Mouse (Mus musculus): ENCODE results near the gene Ppp1r12b. TPM values are rescaled to one million over a fixed set of nuclear protein-coding genes. Genes with fewer than 3 reads are reported as not detected.

Ppp1r12b gene
- polyA plus RNA-seq, 1 experiment: 4.4 TPM

DNA sequence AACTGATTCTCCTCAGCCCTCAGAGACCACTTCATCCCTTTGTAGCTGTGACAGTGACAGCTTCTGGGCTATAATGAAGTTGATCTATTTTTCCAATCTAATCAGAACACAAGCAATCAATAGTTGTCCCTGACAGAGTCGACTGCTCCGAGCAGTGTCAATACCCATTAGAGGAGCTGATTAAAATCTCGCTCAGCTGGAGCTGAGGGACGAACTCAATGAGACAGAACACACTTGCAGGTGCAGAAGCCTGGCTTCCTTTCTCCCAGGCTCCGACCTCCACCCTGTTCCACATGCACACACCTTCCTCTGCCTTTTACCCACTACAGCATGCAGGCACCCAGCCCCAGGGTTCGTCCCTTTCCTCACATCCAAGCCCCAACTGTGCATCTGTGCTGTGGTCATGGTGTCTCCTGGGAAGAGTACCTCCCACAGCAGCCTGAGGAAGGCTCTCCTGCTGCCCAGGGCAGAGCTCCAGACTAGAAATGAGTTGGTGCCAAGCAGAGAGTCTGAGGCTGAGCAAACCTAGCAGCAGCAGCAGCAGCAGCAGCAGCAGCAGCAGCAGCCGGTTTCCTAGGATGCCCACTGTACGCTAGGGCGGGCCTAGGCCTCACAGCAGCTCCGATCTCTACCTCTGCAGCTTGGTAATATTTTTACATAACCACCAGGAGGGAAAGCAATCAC lies 199.4 kb downstream of the Ppp1r12b start:
- H3K4me2 ChIP-seq (ENCODE audit: low read depth): no peak overlapping the region
- no peak overlapping the region for H3ac ChIP-seq (ENCODE audit: control insufficient read depth, insufficient read length)
- H3K27me3 ChIP-seq (ENCODE audit: control insufficient read depth, insufficient read depth, insufficient read length): no peaks in the 10 kb centered on the region
- no peak overlapping the region for H3K4me3 ChIP-seq
- no peaks in the 10 kb centered on the region for H3K36me3 ChIP-seq (ENCODE audit: control insufficient read depth, insufficient read depth)
- H3K79me2 ChIP-seq (ENCODE audit: control insufficient read depth, insufficient read depth): no peaks in the 10 kb centered on the region
- no peak for TF ChIP-seq CEBPB (IDR thresholded peaks at IDR 0.05; ENCODE audit: insufficient read depth, poor library complexity, severe bottlenecking)
- no peak for TF ChIP-seq MYOD1 (IDR thresholded peaks at IDR 0.05; ENCODE audit: control insufficient read depth in 1 of 3, insufficient read length in 2 of 3, low read depth in 2 of 3)

DNA sequence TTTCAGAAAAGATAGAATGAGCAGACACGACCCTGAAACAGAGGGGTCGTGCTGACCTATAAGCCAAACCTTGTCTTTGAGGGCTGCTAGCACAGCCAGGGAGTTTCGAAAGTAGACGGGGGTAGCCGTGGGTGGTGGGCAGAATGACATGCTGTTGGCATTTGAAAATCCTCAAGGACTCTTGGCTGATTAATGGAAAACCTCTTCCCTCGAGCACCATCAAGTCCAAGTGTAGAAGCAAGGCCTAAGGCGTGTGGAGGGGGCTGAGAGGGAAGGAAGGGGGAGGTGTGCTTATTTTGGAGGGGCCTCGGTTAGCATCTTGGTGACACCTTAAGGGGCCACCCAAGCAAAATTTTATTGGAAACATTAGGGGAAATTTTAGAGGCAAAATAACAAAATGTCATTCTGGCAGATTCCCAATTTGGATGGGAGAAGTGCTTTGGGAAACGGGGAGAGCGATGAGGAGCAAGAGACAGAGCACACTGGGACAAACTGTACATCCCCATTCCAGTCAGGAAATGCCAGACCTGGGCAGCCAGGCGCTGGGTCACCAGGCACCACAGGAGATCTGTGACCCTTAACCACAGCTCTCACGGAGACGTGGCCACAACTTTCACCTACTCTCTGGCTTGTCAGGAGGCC lies 200.1 kb downstream of the Ppp1r12b start:
- H3K79me2 ChIP-seq (ENCODE audit: control insufficient read depth, insufficient read depth): no peaks in the 10 kb centered on the region
- H3K4me2 ChIP-seq (ENCODE audit: low read depth): no peak overlapping the region
- no peaks in the 10 kb centered on the region for H3K27me3 ChIP-seq (ENCODE audit: control insufficient read depth, insufficient read depth, insufficient read length)
- H3K4me3 ChIP-seq: no peak overlapping the region
- no peak overlapping the region for H3ac ChIP-seq (ENCODE audit: control insufficient read depth, insufficient read length)
- no peaks in the 10 kb centered on the region for H3K36me3 ChIP-seq (ENCODE audit: control insufficient read depth, insufficient read depth)
- TF ChIP-seq MYOG (IDR thresholded peaks at IDR 0.05; ENCODE audit: control insufficient read depth in 1 of 3, insufficient read depth in 1 of 3, insufficient read length in 2 of 3, low read depth in 2 of 3) (no peak), E2F4 (IDR thresholded peaks at IDR 0.05; ENCODE audit: insufficient read depth) (no peak), SRF (IDR thresholded peaks at IDR 0.05; ENCODE audit: control insufficient read depth, insufficient read length, low read depth) (no peak), MYOD1 (IDR thresholded peaks at IDR 0.05; ENCODE audit: control insufficient read depth in 1 of 3, insufficient read length in 2 of 3, low read depth in 2 of 3) (no peak), CEBPB (IDR thresholded peaks at IDR 0.05; ENCODE audit: insufficient read depth, poor library complexity, severe bottlenecking) (no peak)

DNA sequence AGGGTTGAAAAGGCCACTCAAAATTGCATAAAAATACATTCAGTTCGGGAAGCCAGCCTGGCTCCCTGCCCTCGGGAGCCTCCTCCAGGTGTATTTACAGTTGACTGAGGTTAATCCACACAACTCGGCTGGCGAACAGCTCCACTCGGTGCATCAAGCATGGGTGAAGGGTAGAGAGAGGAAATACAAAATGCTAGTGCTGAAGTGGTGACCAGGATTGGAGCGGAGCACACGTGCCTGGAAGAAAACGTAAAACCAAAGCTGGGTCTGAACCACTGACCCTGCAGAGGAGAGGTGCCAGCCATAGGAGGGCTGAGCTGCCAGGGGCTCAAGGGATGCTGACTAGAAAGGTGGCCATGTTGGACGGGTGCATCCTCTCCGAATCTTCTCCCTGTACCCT lies 200.9 kb downstream of the Ppp1r12b start:
- no peaks in the 10 kb centered on the region for H3K79me2 ChIP-seq (ENCODE audit: control insufficient read depth, insufficient read depth)
- H3K27me3 ChIP-seq (ENCODE audit: control insufficient read depth, insufficient read depth, insufficient read length): no peaks in the 10 kb centered on the region
- no peak overlapping the region for H3ac ChIP-seq (ENCODE audit: control insufficient read depth, insufficient read length)
- H3K4me3 ChIP-seq: no peak overlapping the region
- no peaks in the 10 kb centered on the region for H3K36me3 ChIP-seq (ENCODE audit: control insufficient read depth, insufficient read depth)
- H3K4me2 ChIP-seq (ENCODE audit: low read depth): no peak overlapping the region
- TF ChIP-seq SRF (IDR thresholded peaks at IDR 0.05; ENCODE audit: control insufficient read depth, insufficient read length, low read depth): no peak
- TF ChIP-seq REST (IDR thresholded peaks at IDR 0.05; ENCODE audit: insufficient read depth, insufficient read length): no peak
- TF ChIP-seq POLR2A (IDR thresholded peaks at IDR 0.05; ENCODE audit: insufficient read length, low read depth): no peak
- no peak for TF ChIP-seq TCF12 (IDR thresholded peaks at IDR 0.05; ENCODE audit: insufficient read depth, poor library complexity, severe bottlenecking)
- no peak for TF ChIP-seq CEBPB (IDR thresholded peaks at IDR 0.05; ENCODE audit: insufficient read depth, poor library complexity, severe bottlenecking)
- TF ChIP-seq TCF3 (IDR thresholded peaks at IDR 0.05; ENCODE audit: insufficient read length, low read depth): no peak
- TF ChIP-seq MAX (IDR thresholded peaks at IDR 0.05; ENCODE audit: low read depth): no peak

DNA sequence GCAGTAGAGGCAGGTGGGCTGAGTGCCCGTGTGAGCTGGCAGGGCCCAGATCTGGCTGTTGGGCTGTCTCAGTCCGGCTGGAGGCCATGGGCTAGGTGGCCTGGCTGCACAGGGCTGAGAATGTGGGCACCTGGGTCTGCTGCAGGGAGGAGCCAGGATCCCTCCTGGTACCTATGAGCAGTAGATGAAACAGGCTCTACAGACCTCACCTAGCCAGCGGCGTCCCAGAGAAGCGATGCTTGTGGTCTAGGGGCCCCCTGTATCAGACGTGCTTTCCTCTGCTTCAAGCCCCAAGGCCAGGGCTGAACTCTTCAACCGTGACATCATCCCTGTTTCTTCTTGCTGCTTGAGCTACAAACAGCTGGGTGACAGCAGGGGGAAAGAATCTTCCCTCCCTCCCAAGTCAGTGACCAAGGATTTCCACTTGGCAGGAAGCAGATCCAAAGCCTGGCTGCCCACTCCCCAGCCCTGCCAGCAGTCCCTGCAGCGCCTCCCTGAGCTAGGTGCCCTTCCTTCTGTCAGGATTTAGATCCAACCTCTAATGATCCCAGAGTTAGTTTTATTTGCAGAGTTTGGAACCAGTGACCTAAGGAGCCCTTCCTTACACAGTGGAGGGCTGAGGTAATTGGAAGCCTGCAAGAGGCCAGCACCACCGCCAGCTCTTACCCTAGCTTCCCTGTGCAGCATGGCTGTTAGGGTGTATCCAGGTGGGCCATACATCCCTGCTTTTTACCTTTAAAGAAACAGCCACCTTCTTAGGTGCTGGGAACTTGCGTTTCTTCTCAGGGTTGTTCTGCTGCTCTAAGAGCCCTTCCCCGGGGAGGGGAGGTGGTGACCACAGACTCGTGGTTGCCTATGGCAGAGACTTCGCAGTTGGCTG lies 201.8 kb downstream of the Ppp1r12b start:
- Histone ChIP-seq H3K4me2 (ENCODE audit: low read depth) (no peak overlapping the region), H3ac (ENCODE audit: control insufficient read depth, insufficient read length) (no peak overlapping the region), H3K79me2 (ENCODE audit: control insufficient read depth, insufficient read depth) (no peaks in the 10 kb centered on the region), H3K27me3 (ENCODE audit: control insufficient read depth, insufficient read depth, insufficient read length) (no peaks in the 10 kb centered on the region), H3K36me3 (ENCODE audit: control insufficient read depth, insufficient read depth) (no peaks in the 10 kb centered on the region), H3K4me3 (no peak overlapping the region)
- no peak for TF ChIP-seq TCF3 (IDR thresholded peaks at IDR 0.05; ENCODE audit: insufficient read length, low read depth)
- TF ChIP-seq MAX (IDR thresholded peaks at IDR 0.05; ENCODE audit: low read depth): no peak
- no peak for TF ChIP-seq MYOG (IDR thresholded peaks at IDR 0.05; ENCODE audit: control insufficient read depth in 1 of 3, insufficient read depth in 1 of 3, insufficient read length in 2 of 3, low read depth in 2 of 3)
- TF ChIP-seq POLR2AphosphoS2 (IDR thresholded peaks at IDR 0.05; ENCODE audit: insufficient read length, low read depth): no peak
- TF ChIP-seq REST (IDR thresholded peaks at IDR 0.05; ENCODE audit: insufficient read depth, insufficient read length): no peak
- TF ChIP-seq POLR2A (IDR thresholded peaks at IDR 0.05; ENCODE audit: insufficient read length, low read depth): no peak
- TF ChIP-seq SRF (IDR thresholded peaks at IDR 0.05; ENCODE audit: control insufficient read depth, insufficient read length, low read depth): no peak
- no peak for TF ChIP-seq USF1 (IDR thresholded peaks at IDR 0.05; ENCODE audit: low read depth)
- no peak for TF ChIP-seq TCF12 (IDR thresholded peaks at IDR 0.05; ENCODE audit: insufficient read depth, poor library complexity, severe bottlenecking)
- TF ChIP-seq E2F4 (IDR thresholded peaks at IDR 0.05; ENCODE audit: insufficient read depth): no peak
- no peak for TF ChIP-seq MYOD1 (IDR thresholded peaks at IDR 0.05; ENCODE audit: control insufficient read depth in 1 of 3, insufficient read length in 2 of 3, low read depth in 2 of 3)
- TF ChIP-seq CEBPB (IDR thresholded peaks at IDR 0.05; ENCODE audit: insufficient read depth, poor library complexity, severe bottlenecking): no peak

DNA sequence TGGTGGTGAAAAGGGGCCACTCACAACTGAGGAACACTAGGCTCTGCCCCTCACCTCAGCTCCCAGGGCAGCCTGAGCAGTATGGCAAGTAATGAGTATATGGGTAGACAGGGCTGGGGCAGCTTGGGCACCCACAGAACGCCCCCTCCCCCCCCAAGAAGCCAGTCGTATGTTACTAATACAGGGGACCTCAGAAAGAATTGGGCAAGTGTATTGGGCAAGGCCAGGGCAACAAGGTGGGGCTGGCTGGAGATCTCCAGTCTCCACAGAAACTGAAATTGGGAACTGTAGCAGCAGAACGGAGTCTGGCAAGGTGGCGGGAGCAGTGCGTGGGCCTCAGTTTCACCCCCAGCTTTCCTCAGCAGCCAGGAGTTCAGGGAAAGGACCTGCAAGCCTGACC lies 203.3 kb downstream of the Ppp1r12b start:
- H3K36me3 ChIP-seq (ENCODE audit: control insufficient read depth, insufficient read depth): no peaks in the 10 kb centered on the region
- H3K4me2 ChIP-seq (ENCODE audit: low read depth): no peak overlapping the region
- peaks cover 2% of the 10 kb centered on the region for H3K27me3 ChIP-seq (ENCODE audit: control insufficient read depth, insufficient read depth, insufficient read length)
- no peak overlapping the region for H3K4me3 ChIP-seq
- H3ac ChIP-seq (ENCODE audit: control insufficient read depth, insufficient read length): no peak overlapping the region
- TF ChIP-seq POLR2AphosphoS2 (IDR thresholded peaks at IDR 0.05; ENCODE audit: insufficient read length, low read depth) (no peak), REST (IDR thresholded peaks at IDR 0.05; ENCODE audit: insufficient read depth, insufficient read length) (no peak)
- no peaks in the 10 kb centered on the region for H3K79me2 ChIP-seq (ENCODE audit: control insufficient read depth, insufficient read depth)
